Mouse (Mus musculus) ES-E14 (cell line): Measurements from ENCODE around the gene Ipo11. TPM values are rescaled to one million over a fixed set of nuclear protein-coding genes. Genes with fewer than 3 reads are reported as not detected.
"Not testable (repeated sequence)": the region's sequence is repeated elsewhere in the genome, so short reads cannot be mapped to it uniquely, and the experiment has no call there.

Experiments
- DNase-seq: peaks from one replicate; pipeline ENCODE4 v3.0.0-alpha.2; 2013; ENCODE audit warnings: low read depth, low spot score
- H3K27ac ChIP-seq: 2 replicates; pipeline ENCODE4 v1.5.1; 2012; ENCODE audit warnings: low read depth, mild to moderate bottlenecking, low read length, moderate library complexity, mixed read lengths; ENCODE audit not compliant: poor library complexity, insufficient read depth, severe bottlenecking
- H3K36me3 ChIP-seq: 2 replicates; pipeline ENCODE4 v1.6.1; 2012; ENCODE audit warnings: mild to moderate bottlenecking, low read length, moderate library complexity, mixed read lengths; ENCODE audit not compliant: control insufficient read depth, poor library complexity, insufficient read depth, severe bottlenecking
- H3K4me1 ChIP-seq, 2 experiments: fragments of 150-350 bp in 1 of 2; sonication (generic) in 1 of 2; 2 replicates each; pipeline ENCODE4 v1.6.1; 2012; ENCODE audit warnings: low read length in 2 of 2, mild to moderate bottlenecking in 1 of 2, mixed read lengths in 1 of 2; ENCODE audit not compliant: control insufficient read depth in 2 of 2, insufficient read depth in 2 of 2, poor library complexity in 1 of 2
- H3K4me3 ChIP-seq, 2 experiments: fragments of 150-350 bp in 1 of 2; sonication (generic) in 1 of 2; 2 replicates each; pipeline ENCODE4 v1.5.1; 2012; ENCODE audit warnings: low read length in 2 of 2, low read depth in 1 of 2, mild to moderate bottlenecking in 1 of 2, mixed read lengths in 1 of 2; ENCODE audit not compliant: insufficient read depth in 1 of 2, poor library complexity in 1 of 2, severe bottlenecking in 1 of 2
- H3K9ac ChIP-seq: 2 replicates; pipeline ENCODE4 v1.6.1; 2012; ENCODE audit warnings: low read depth, mild to moderate bottlenecking, low read length, mixed read lengths; ENCODE audit not compliant: poor library complexity, insufficient read depth, severe bottlenecking
- H3K9me3 ChIP-seq: fragments of 150-350 bp; sonication (generic); 2 replicates; pipeline ENCODE4 v1.6.1; 2012; ENCODE audit warnings: low read depth, mild to moderate bottlenecking, low read length; ENCODE audit not compliant: control insufficient read depth, insufficient read depth
- CHD2 ChIP-seq: IDR thresholded peaks from 2 replicates; pipeline ENCODE4 v1.6.1; 2014; ENCODE audit warnings: mild to moderate bottlenecking, low read depth, low read length, inconsistent platforms
- HCFC1 ChIP-seq: IDR thresholded peaks from 2 replicates; pipeline ENCODE4 v1.6.1; 2012; ENCODE audit warnings: low read length, inconsistent platforms, borderline replicate concordance; ENCODE audit not compliant: insufficient read depth
- MAFK ChIP-seq: IDR thresholded peaks from 2 replicates; pipeline ENCODE4 v1.6.1; 2014; ENCODE audit warnings: mild to moderate bottlenecking, low read depth, low read length, inconsistent platforms; ENCODE audit not compliant: insufficient read depth
- ZC3H11A ChIP-seq: IDR thresholded peaks from 2 replicates; pipeline ENCODE4 v1.6.1; 2012; ENCODE audit warnings: low read depth, mild to moderate bottlenecking, inconsistent platforms, low read length, borderline replicate concordance
- ZNF384 ChIP-seq: IDR thresholded peaks from 2 replicates; pipeline ENCODE4 v1.6.1; 2012; ENCODE audit warnings: low read depth, low read length, inconsistent platforms
- in situ Hi-C, 2 experiments: fragments of 600-800 bp; cut with MboI; formaldehyde crosslinking; loops; one replicate each; pipeline ENCODE4 v1.15.1; 2025; ENCODE audit warnings: low sequenced_read_pairs in 2 of 2, inconsistent platforms in 1 of 2; ENCODE audit not compliant: unreplicated experiment in 2 of 2
- total RNA-seq: library from RNA; depleted of rRNA; stranded (reverse); fragments of 300-350 nt; gene quantifications from 2 replicates; pipeline ENCODE4 v1.2.3, GENCODE M21; 2012

Ipo11 gene
- total RNA-seq, 1 experiment = 68.6 TPM

- Histone ChIP-seq H3K4me3 (no peak overlapping the region), H3K9me3 (no peaks in the 10 kb centered on the region), H3K36me3 (no peaks in the 10 kb centered on the region; the same call in 1 of the 2 replicates), H3K27ac (no peak overlapping the region), H3K9ac (no peak overlapping the region), H3K4me1 (no peaks in the 10 kb centered on the region)
- in situ Hi-C loops = no loop called here
- no peak for DNase-seq
- TF ChIP-seq ZC3H11A (no peak), ZNF384 (no peak), HCFC1 (no peak), CHD2 (no peak), MAFK (no peak)
Observed at GRCm38 (mm10) chr13:106928296-106928695, 8.5 kb downstream of the Ipo11 start.

- H3K9ac ChIP-seq, in situ Hi-C loops, DNase-seq, H3K9me3 ChIP-seq, H3K36me3 ChIP-seq, H3K27ac ChIP-seq, H3K4me1 ChIP-seq, H3K4me3 ChIP-seq: not testable (repeated sequence)
- TF ChIP-seq ZNF384 = peak; percentile 73; the same call in 1 of the 2 replicates
Observed at GRCm38 (mm10) chr13:106925921-106926320, 10.8 kb downstream of the Ipo11 start.

- in situ Hi-C loops = no loop called here
- no peak overlapping the region for H3K9ac ChIP-seq
Observed at GRCm38 (mm10) chr13:106918322-106919050, 18.3 kb downstream of the Ipo11 start.

GRCm38 (mm10) chr13:106913125-106913736 lies 23.5 kb downstream of the Ipo11 start:
- in situ Hi-C loops = no loop called here
- no peak overlapping the region; the same call in 1 of the 2 replicates for H3K9ac ChIP-seq
- H3K4me1 ChIP-seq = no peaks in the 10 kb centered on the region
- no peak overlapping the region for H3K4me3 ChIP-seq
- peaks cover 3% of the 10 kb centered on the region for H3K36me3 ChIP-seq
- no peak overlapping the region for H3K27ac ChIP-seq
- TF ChIP-seq ZNF384 (no peak), CHD2 (no peak), ZC3H11A (no peak), HCFC1 (no peak), MAFK (no peak)
- no peak for DNase-seq
- no peaks in the 10 kb centered on the region for H3K9me3 ChIP-seq

More at GRCm38 (mm10) chr13:106918322-106919050, 18.3 kb downstream of the Ipo11 start:
- TF ChIP-seq MAFK (no peak), ZC3H11A (no peak), ZNF384 (no peak), HCFC1 (no peak), CHD2 (no peak)
- DNase-seq = no peak
- Histone ChIP-seq H3K36me3 (peaks cover 11% of the 10 kb centered on the region), H3K9me3 (no peaks in the 10 kb centered on the region), H3K4me1 (no peaks in the 10 kb centered on the region), H3K4me3 (no peak overlapping the region), H3K27ac (no peak overlapping the region)
